Mouse (Mus musculus): ENCODE measurements around the gene Slc30a7.

- no peak for TF ChIP-seq EP300 (IDR thresholded peaks at IDR 0.05; ENCODE audit: low read depth)
- TF ChIP-seq CTCF (IDR thresholded peaks at IDR 0.05; ENCODE audit: low read depth): no peak
Measured at GRCm38 (mm10) chr3:115971045-115971785, 36.0 kb downstream of the Slc30a7 start.

Measured in heart, postnatal 0 days (tissue).